Mouse (Mus musculus): ENCODE measurements at regions not wholly inside any gene's neighbourhood (a gene's known extent, or its start where the extent isn't known, plus 50 kb on each side); places are given as distances from the start of the nearest gene placed in this dataset.

DNA sequence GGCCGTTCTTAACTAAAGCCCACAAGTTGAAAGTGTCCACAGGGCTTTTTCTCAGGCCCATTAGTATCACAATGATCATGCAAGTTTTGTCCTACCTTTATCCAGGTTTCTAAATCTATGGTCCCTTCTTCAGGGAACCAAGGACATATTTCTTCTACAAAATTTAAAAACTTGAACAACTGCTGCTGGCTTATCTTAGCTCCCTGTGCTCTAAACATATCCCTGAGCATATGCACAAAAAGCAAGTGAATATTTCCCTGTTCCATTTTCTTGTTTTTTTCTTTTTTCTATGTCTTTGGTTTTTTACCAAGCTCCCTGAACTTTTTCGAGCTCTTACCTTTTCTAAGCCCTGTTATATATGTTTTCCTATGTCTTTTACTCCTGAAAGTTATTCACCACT, 201.9 kb downstream of the Mbip start:
- TF ChIP-seq POLR2A (IDR thresholded peaks at IDR 0.05; ENCODE audit: control insufficient read depth, low read depth, low read length) (no peak), CTCF (IDR thresholded peaks at IDR 0.05; ENCODE audit: control insufficient read depth, insufficient read depth, insufficient replicate concordance, low read depth, low read length) (no peak)
